Mouse (Mus musculus) intestine, postnatal 0 days (tissue): ENCODE measurements around the gene 2700049A03Rik. TPM values are rescaled to one million over a fixed set of nuclear protein-coding genes. Genes with fewer than 3 reads are reported as not detected.

Source experiments
- ATAC-seq: fragments of 200-750 bp; cut with Nextera tagmentation; 2 replicates; pipeline ENCODE4 v1.8.0; 2017; ENCODE audit warnings: mild to moderate bottlenecking, moderate TSS enrichment, moderate library complexity
- H3K27ac ChIP-seq: fragments of 300-500 bp; sonication (generic); 2 replicates; pipeline ENCODE4 v1.5.1; 2014; ENCODE audit warnings: mild to moderate bottlenecking, low read depth, low read length, moderate library complexity
- H3K27me3 ChIP-seq: fragments of 300-500 bp; sonication (generic); replicated peaks from 2 replicates; pipeline ENCODE4 v1.6.1; 2014; ENCODE audit warnings: low read length, mixed read lengths; ENCODE audit not compliant: control insufficient read depth, insufficient read depth
- H3K36me3 ChIP-seq: fragments of 300-500 bp; sonication (generic); 2 replicates; pipeline ENCODE4 v1.6.1; 2014; ENCODE audit warnings: mild to moderate bottlenecking, moderate library complexity; ENCODE audit not compliant: control insufficient read depth, insufficient read depth
- H3K4me1 ChIP-seq: fragments of 300-500 bp; sonication (generic); replicated peaks from 2 replicates; pipeline ENCODE4 v1.6.1; 2014; ENCODE audit warnings: antibody characterized with exemption, low read length, mixed read lengths; ENCODE audit not compliant: control insufficient read depth, insufficient read depth
- H3K4me2 ChIP-seq: fragments of 300-500 bp; sonication (generic); replicated peaks from 2 replicates; pipeline ENCODE4 v1.6.1; 2014; ENCODE audit warnings: low read depth, mild to moderate bottlenecking, moderate library complexity
- H3K4me3 ChIP-seq: fragments of 300-500 bp; sonication (generic); 2 replicates; pipeline ENCODE4 v1.5.1; 2014; ENCODE audit warnings: low read depth, low read length
- H3K9ac ChIP-seq: fragments of 300-500 bp; sonication (generic); 2 replicates; pipeline ENCODE4 v1.6.1; 2014; ENCODE audit warnings: mild to moderate bottlenecking, low read depth, low read length
- H3K9me3 ChIP-seq: fragments of 300-500 bp; sonication (generic); 2 replicates; pipeline ENCODE4 v1.6.1; 2016; ENCODE audit warnings: mixed run types; ENCODE audit not compliant: control insufficient read depth
- CTCF ChIP-seq: sonication (generic); IDR thresholded peaks from 2 replicates; pipeline ENCODE4 v1.5.1; 2016; ENCODE audit warnings: low read depth, mild to moderate bottlenecking, control low read depth, antibody characterized with exemption, moderate library complexity
- WGBS: fragments of 180-500 bp; shearing (Covaris S2); extraction: QIAGEN DNeasy Blood & Tissue Kit; methylation state at CpG from one replicate; pipeline ENCODE4 v1.1.7; 2014; 5-methylcytosine and 5-hydroxymethylcytosine counted together
- polyA plus RNA-seq: library from polyadenylated mRNA; unstranded; fragments of >200 nt; fragmentation: Nextera tagmentation; extraction: Ambion mirVana; gene quantifications from 2 replicates; pipeline ENCODE4 v1.2.1, GENCODE M21; 2015

Gene 2700049A03Rik
- polyA plus RNA-seq, 1 experiment from 2014 or later, result 2.7 TPM

- no peak for TF ChIP-seq CTCF
- Histone ChIP-seq H3K4me2 (peak overlapping the region; percentile 4; the same call in 1 of the 2 replicates), H3K27me3 (no peaks in the 10 kb centered on the region), H3K9ac (no peak overlapping the region), H3K36me3 (peaks cover under 1% of the 10 kb centered on the region; the same call in 1 of the 2 replicates), H3K27ac (no peak overlapping the region), H3K4me1 (no peaks in the 10 kb centered on the region), H3K9me3 (no peaks in the 10 kb centered on the region), H3K4me3 (no peak overlapping the region)
- WGBS, result 37% methylated on average over 9 of the region's 9 CpGs
- no peak for ATAC-seq
Observed at GRCm38 (mm10) chr12:71249348-71249747, 112.7 kb downstream of the 2700049A03Rik start.

GRCm38 (mm10) chr12:71252509-71253167 is 116.0 kb downstream of the 2700049A03Rik start:
- Histone ChIP-seq H3K4me3 (no peak overlapping the region), H3K9ac (no peak overlapping the region), H3K9me3 (no peaks in the 10 kb centered on the region), H3K36me3 (no peaks in the 10 kb centered on the region), H3K4me1 (no peaks in the 10 kb centered on the region), H3K27me3 (no peaks in the 10 kb centered on the region), H3K27ac (no peak overlapping the region), H3K4me2 (no peak overlapping the region)
- ATAC-seq, result no peak
- WGBS, result 60% methylated on average over 11 of the region's 11 CpGs
- TF ChIP-seq CTCF, result no peak

- Histone ChIP-seq H3K4me3 (no peak overlapping the region), H3K9me3 (no peaks in the 10 kb centered on the region), H3K27me3 (no peaks in the 10 kb centered on the region), H3K4me2 (no peak overlapping the region), H3K27ac (no peak overlapping the region), H3K36me3 (no peaks in the 10 kb centered on the region), H3K4me1 (no peaks in the 10 kb centered on the region), H3K9ac (no peak overlapping the region)
- TF ChIP-seq CTCF, result no peak
- WGBS, result 66% methylated on average over 7 of the region's 7 CpGs
- no peak for ATAC-seq
Observed at GRCm38 (mm10) chr12:71254779-71255178, 118.1 kb downstream of the 2700049A03Rik start.

GRCm38 (mm10) chr12:71258196-71258920 is 121.7 kb downstream of the 2700049A03Rik start:
- 32% methylated on average over 18 of the region's 18 CpGs for WGBS
- Histone ChIP-seq H3K9me3 (no peaks in the 10 kb centered on the region), H3K27ac (no peak overlapping the region), H3K4me3 (no peak overlapping the region), H3K4me2 (no peak overlapping the region), H3K9ac (no peak overlapping the region), H3K36me3 (no peaks in the 10 kb centered on the region), H3K27me3 (no peaks in the 10 kb centered on the region), H3K4me1 (no peaks in the 10 kb centered on the region)
- TF ChIP-seq CTCF, result no peak
- ATAC-seq, result no peak

GRCm38 (mm10) chr12:71264211-71264610 is 127.6 kb downstream of the 2700049A03Rik start:
- WGBS, result 66% methylated on average over 4 of the region's 4 CpGs
- Histone ChIP-seq H3K27me3 (no peaks in the 10 kb centered on the region), H3K9me3 (no peaks in the 10 kb centered on the region), H3K4me3 (no peak overlapping the region), H3K4me2 (no peak overlapping the region), H3K4me1 (no peaks in the 10 kb centered on the region), H3K36me3 (no peaks in the 10 kb centered on the region), H3K27ac (no peak overlapping the region), H3K9ac (no peak overlapping the region)
- no peak for ATAC-seq
- no peak for TF ChIP-seq CTCF

- H3K4me2 ChIP-seq, result no peak overlapping the region
- no peaks in the 10 kb centered on the region for H3K9me3 ChIP-seq
- 91% methylated on average over 7 of the region's 7 CpGs for WGBS
- no peak for ATAC-seq
- H3K36me3 ChIP-seq, result no peaks in the 10 kb centered on the region
- no peaks in the 10 kb centered on the region for H3K27me3 ChIP-seq
- no peak overlapping the region for H3K4me3 ChIP-seq
- no peak for TF ChIP-seq CTCF
- H3K27ac ChIP-seq, result no peak overlapping the region
- H3K9ac ChIP-seq, result no peak overlapping the region
- no peaks in the 10 kb centered on the region for H3K4me1 ChIP-seq
Observed at GRCm38 (mm10) chr12:71269367-71269766, 132.7 kb downstream of the 2700049A03Rik start.
